Mouse (Mus musculus) kidney, adult 2 months (tissue): ENCODE measurements at regions not wholly inside any gene's neighbourhood (a gene's known extent, or its start where the extent isn't known, plus 50 kb on each side); places are given as distances from the start of the nearest gene placed in this dataset.

Experiments used
- CTCF ChIP-seq: fragments of 200-500 bp; conservative IDR thresholded peaks from 2 replicates; pipeline ENCODE4 v1.5.1; 2011; ENCODE audit warnings: low read depth, mild to moderate bottlenecking, control low read depth, low read length, moderate library complexity, mixed read lengths; ENCODE audit not compliant: insufficient read depth, insufficient read length
- POLR2A ChIP-seq: fragments of 200-500 bp; IDR thresholded peaks from one replicate; pipeline ENCODE4 v1.6.1; 2011; ENCODE audit warnings: low read depth, low read length, control low read depth

- no peak for TF ChIP-seq POLR2A
- TF ChIP-seq CTCF: no peak
Observed at GRCm38 (mm10) chr9:91073366-91074174, 288.6 kb upstream of the Zic4 start.
